Mouse (Mus musculus) activated CD4-positive, CD25-positive, alpha-beta regulatory T cell, adult 4 months (primary cell): ENCODE measurements around the gene Slc9a9. TPM values are rescaled to one million over a fixed set of nuclear protein-coding genes. Genes with fewer than 3 reads are reported as not detected.

Experiments
- ATAC-seq: one replicate; pipeline ENCODE4 v1.8.0; 2017
- polyA plus RNA-seq, 2 experiments: library from polyadenylated mRNA; unstranded; fragments of 100-300 nt; shearing (Covaris generic); gene quantifications; one replicate each; pipeline ENCODE4 v1.2.1; 2017

Slc9a9 gene
- polyA plus RNA-seq, 2 experiments from 2014 or later = 36.7 to 43.0 TPM

DNA sequence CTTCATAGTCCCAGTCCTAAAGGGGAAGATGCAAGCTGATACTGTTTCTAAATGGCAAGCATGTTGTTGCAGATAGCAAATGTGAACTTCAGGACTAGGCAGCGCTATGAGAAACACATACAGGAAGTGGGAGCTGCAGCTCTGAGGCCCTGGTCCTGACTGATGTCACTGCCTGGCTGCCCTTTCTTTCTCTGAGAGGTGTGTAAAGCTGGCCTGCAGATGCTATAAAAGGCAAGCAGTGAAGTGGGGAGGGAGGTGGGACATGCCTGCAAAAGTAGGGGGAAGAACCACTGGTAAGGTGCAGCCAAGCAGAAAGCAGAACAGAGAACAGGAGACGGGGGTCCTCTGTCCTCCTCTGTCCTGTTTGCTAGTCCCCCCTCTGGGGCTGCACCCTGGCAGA lies 285.9 kb downstream of the Slc9a9 start:
- ATAC-seq = peak; percentile 54

DNA sequence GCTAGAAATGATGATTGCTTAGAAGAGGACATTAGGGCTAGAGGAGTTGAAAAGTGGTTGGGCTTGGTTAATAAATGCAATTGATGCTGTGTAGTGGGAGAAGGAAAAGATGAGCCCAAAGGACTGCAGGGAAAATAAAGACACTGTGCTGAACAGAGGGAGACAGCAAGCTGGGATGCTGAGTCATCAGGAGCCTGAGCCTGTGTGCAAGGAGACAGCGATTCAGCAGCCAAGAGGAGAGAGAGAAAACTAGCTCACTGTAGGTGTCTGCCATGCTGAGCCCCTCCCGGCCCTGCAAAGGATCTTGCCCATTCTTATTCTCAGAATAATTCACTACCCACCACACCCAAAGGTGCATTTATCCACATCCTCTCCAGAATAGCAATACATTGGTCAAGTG lies 288.7 kb downstream of the Slc9a9 start:
- ATAC-seq = no peak

DNA sequence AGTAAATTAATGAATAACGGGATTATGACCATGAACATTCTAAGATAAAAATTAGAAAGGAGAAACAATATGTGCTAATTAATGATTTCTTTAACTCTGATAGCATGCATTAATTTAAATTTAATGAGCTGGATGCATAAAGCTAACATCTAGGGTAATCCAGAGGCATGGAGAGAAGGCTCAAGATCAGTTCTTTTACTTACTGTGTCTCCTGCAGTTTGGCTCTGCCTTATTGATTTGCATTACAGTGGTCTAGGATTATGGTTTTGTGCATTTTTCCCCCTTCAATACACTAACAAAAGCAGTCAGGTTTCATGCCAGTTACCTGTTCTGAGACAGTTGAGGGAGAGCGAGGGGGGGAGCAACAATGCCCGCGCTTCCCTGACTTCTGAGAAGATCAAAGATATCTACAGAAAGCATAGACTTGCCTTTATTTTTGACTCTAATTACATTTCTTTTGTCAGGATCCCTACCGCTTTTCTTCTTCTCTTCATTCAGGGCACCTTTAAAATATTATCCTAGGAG lies 298.9 kb downstream of the Slc9a9 start:
- ATAC-seq = no peak

DNA sequence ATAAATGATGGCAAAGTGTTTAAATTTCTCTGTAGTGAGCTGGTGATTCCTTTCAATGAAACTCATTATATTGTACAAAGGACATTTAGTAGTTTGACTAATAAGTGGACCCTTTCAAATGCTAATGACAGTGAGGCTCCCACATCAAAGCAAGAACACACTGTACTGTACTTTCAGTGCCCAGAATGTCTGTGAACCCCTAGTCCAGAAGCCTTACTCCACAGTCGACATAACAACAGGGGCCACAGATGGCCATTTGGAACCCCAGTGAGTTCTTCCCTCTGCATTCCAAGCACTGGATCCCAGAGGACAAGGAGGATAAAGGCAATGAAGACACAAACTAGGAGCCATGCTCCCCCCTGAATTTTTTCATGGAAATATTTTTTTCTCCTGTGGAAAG lies 299.4 kb downstream of the Slc9a9 start:
- ATAC-seq = no peak

DNA sequence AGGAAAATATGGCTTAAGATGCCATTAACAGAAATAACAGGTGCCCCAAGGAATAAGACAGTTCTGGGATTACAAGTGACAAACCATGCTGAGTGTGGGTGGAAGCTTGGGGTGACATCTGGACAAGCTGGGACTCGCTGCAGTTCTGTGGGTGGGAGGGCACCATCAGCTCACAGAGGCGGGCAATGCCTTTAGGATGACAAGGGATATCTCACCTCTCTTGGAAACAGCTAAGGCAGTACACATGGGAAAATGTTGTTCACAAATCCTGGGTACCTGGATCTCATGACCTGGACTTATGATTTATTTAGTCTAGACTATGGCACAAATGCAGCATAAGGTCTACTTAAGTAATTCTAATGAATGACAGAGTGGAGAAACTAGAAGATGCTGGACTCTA lies 302.3 kb downstream of the Slc9a9 start:
- ATAC-seq = no peak

DNA sequence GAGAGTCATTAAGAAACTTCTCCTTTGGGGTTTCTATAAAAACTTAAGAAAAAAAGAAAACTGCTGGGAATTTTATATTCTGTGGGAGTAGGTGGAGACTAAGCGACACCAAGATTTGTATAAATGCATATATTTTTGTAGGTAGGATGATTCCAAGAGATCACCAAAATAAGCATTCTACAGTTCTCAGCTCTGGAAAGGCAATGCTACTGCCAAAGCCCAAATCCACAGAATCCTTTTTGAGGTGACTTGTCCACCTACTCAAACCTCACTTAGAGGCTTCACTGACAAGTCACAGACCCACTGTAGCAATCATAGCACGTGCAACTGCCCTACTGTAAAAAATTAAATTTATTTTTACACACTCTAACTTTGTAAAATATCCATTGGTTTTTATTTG lies 303.0 kb downstream of the Slc9a9 start:
- no peak for ATAC-seq

DNA sequence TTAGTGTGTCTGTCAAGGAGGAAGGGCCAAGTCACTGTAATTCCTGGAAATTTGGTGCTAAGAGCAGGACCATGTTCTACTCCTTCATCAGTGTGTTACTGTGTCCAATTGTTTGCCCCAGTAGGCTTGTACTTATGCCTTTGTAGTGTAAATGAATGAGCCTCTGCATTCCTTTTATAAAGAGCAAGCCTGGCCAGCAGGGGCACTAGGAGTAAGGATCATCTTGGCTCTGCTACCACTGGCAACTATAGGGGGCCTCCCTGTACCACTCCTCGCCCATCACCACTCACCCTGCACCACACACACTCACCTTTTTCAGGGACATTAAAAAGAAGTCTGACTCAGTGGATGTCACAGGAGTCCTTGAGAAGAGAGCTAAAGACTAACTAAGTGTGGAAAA lies 306.5 kb downstream of the Slc9a9 start:
- ATAC-seq = no peak

DNA sequence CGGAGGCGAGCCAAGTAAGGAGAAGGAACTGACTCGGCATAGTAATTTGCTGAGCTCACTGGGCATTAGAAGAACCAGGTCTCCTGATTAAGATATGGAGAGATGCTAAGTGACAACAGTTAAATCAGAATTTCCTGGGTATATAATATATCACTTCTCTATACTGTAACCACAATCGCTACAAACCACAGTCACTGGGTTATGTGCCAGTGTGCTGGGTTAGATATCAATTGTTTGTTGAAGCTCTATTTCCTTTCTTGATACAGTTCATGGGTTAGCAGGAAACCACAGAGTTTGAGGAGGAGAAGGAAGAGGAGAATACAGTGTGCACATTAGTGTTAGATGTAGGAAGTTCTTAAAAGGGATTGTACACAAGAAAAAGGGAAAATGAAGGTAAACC lies 323.9 kb downstream of the Slc9a9 start:
- peak; percentile 54 for ATAC-seq

DNA sequence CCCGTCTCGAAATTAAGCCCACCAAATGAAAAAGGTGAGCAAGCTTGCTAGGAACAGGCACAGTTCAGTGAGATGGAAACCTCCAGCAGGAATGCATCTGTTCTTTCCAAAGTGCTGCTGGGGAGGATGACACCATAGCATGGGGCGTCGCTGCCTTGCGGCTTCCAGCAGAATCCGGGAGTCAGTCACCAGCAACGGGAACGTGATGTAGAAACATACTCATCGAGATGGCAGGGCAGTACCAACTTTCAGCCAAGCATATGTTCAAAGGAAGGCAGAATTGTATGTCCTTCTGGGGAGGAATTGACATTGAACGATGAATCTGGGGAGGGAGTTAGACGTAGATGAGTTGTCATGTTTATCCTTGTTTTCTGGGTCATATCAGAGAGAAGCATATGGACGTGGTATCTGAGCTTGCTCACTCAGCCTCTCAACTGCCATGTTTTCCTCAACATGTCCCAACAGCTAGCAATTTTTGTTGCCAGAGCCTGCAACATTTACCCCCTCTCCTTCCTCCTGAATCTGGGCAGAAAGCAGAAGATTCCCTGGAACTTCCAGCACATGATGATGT lies 350.5 kb downstream of the Slc9a9 start:
- no peak for ATAC-seq

DNA sequence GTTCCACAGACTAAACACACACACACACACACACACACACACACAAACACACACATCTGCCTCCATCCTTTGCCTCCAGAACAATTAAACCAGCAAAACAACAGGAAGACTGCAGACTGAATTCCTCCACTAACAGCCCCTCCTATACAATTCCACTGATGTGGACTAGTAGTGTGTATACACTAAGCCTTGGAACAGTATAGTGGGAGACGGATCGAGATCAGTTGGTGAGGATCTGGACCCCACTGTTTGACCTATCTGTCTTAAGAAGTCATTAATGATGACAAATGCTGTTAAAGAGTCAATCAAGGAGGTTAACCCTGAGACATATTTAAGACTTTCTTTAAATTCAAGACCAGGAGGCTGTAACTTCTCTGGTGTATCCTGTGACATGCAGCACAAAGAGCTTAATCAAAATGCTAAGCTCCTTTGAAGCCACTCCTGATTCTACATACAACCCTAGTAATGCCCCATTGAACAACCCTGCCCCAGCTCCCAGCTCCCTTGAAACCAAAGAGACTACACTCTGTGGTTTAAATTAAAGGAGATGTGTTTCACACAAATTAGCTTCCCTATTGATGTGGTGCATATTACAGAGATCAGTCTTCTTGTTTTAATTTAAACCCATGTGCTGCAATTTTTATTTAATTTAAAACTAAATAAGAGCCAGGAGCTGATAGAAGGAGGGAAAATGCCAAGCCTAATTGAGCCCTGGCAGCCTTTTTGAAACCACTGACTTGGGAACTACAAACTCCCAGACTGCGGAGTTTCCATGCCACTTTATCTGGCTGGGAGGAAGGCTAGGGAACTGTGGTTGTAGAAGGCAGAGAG lies 364.6 kb downstream of the Slc9a9 start:
- ATAC-seq = no peak

DNA sequence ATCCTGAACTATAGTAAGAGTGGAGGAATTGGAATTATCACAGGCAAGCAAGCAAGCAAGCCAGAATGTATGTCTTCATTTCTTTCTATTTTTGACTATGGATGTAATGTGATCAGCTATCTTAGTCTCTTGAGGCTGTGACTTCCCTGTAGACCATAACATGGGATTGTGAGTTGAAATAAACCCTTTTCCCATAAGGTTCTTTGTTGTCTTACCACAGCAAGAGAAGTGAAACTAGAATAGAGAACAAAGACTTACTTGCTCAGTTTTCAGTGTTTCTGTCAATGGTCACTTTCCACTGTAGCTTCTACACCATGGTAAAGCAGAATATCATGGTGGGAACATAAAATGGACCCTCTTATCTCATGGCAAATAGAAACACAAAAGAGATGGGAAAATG lies 366.5 kb downstream of the Slc9a9 start:
- no peak for ATAC-seq

DNA sequence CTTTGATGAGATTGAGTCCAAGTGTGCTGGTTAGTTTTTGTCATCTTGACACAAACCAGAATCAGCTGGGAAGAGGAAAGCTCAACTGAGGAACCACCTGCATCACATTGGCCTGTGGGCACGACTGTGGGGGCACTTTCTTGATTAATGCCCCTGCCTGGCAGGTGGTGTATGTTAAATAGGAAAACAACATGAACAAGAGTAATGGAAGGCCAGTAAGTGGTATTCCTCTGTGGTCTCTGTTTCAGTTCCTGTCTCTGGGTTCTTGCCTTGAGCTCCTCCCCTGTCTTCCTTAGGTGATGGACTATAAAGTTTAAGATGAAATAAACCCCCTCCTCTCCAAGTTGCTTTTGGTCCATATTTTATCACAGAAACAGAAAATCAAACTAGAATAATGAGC lies 372.7 kb downstream of the Slc9a9 start:
- no peak for ATAC-seq

DNA sequence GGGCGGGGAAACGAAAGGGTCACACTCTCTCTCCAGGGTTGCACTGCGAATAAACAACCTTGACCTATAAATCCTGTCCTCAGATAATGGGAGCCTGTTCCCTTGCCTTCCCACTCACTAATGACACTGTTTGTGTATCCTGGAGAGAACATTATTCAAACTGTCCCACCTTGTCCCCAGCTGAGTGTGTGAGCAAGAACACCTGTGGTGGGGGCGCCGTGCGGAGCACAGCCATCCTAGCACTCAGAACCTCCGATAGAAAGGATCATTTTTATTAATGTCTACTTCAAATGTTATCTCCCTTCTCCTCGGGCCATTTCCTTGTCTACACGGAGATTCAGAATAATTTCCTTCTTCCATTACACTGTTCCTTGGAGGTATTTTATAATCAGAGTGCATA lies 382.5 kb downstream of the Slc9a9 start:
- no peak for ATAC-seq

DNA sequence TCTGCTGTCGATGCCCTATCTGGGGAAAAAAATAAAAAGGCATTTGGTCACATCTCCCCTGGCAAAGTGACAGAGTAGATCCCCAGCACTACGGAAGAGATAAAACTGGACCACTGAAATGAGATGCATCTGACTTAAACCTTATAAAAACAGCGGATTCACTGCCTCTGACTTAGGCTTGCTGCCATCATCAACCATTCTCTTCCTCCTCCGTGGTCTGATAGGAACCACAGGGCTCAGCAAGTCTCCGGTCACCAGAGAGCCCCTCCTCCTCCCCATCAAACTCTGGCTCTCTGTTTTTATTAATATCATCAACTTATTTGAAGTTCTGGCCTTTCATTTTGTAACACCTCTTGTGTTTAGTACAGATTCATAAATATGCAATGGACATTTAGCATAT lies 383.5 kb downstream of the Slc9a9 start:
- ATAC-seq = no peak

DNA sequence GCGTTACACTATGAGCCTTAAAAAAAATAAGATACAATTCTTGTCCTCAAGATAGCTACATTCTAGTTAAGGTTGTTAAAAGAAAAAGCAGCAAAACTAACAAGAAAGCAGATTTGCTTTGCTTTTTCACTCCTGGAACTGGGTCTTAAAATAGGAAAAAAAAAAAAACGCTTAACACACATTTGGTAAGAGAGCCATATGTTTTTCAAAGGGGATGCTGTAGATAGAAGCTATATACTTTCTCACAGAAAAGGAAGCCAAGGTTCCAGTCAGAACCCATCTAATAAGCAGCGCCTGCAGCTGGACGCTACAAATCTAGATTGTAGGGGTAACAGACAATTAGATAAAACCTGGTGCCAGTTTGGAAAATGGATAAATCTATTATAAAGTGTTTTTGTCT lies 386.1 kb downstream of the Slc9a9 start:
- ATAC-seq = no peak

DNA sequence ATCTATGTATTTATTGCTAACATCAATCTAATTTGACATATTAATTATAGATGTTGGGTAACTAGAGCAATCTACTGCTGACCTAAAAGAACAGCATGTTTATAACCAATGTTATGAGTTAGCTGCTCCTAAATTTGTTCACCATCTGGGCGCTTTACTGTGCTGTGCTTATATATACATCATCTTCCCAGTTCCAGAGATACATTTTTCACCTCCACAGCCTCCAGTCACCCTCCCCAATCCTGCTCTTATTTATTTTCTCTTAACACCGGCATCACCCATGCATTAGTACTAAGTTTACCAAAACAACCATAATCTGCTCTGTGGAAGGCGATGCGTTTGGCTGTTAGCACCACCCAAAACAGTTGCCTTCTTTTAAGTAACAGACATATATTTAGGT lies 391.0 kb downstream of the Slc9a9 start:
- ATAC-seq = no peak

DNA sequence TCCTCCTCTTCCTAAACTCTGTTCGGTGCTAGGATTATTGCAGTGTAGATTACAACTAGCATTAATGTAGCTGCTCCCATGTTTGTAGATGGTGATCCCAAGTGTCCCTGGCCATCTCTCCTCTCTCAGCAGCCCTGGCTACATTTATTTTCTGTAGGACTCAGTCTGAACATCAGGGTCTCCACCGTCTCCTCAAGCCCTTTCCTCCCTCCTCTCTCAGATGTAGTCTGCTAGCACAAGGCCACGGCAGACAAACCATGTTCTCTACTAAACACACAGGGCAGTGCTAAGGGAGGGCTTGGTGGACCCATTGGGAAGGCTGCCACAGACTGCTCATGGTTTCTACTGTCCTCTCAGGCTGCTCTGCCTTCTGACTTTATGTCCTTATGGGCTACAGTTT lies 397.3 kb downstream of the Slc9a9 start:
- no peak for ATAC-seq

DNA sequence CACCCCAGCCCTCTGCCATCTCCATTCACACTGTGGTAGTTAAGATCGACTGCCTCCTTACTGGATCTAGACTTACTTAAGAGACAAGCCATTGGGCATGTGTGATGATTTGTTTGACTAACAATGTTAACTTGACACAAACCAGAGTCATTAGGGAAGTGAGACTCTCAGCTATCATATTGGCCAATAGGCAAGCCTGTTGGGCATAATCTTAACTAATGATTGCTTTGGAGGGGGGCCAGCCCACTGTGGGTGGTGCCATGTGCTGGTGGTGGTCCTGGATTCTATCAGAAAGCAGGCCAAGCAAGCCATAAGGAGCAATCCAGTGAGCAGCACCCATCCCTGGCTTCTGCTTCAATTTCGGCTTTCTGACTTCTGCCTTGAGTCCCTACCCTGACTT lies 398.8 kb downstream of the Slc9a9 start:
- ATAC-seq = no peak

DNA sequence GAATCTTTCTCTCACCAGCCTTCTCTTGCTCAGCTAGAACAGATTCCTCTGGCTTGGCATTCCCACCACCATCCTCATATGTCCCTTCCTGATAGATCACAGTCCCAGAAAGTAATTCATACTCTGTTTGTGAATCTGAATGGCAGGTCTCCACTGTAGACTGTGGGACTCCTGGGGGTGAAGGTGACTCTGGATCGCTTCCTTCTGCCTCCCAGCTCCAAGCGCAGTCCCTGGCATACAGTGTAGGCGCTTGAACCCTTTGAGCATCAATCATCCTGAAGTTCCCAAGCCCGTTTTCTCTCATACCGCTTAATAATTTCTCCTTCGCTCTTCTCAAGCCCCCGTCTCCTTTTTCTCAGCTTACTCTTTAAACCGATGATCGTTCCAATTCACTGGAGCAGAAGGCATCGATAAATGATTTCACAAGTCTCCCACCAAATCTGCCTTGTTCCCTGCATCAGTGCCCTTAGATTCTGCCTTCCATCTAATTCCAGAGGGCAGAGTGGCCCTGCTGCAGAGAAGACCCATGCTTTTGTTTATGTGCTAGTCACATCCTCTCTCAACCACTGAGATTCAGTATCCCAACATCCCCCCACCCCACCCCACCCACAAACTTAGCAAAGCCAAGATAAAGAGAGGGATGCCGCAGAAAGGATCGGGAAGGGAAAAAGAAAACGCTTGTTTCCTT lies 401.3 kb downstream of the Slc9a9 start:
- ATAC-seq = no peak

DNA sequence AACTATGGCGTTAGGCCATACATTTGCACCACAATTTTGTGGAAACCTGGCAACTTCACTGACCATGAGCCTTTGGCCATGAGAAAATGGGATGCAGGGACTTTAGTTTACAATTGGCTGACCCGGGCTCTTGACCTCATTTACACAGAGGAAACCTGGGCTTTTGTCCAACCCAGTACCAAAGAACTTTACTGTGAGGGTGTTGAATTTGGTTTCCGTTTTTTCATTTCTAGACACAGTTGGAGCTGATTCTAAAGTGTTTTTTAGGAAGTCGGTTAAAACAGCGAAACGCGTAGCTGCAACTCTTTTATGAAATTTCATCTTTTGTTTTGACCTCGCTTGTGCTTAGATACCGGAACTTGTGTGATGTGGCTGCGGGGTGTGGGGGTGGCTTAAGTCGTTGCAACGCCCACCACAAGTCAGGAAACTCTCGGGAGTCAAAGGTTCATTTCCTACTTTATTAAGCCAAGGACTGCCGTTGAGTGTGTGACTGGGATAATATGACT lies 402.8 kb downstream of the Slc9a9 start:
- peak; percentile 95 for ATAC-seq

DNA sequence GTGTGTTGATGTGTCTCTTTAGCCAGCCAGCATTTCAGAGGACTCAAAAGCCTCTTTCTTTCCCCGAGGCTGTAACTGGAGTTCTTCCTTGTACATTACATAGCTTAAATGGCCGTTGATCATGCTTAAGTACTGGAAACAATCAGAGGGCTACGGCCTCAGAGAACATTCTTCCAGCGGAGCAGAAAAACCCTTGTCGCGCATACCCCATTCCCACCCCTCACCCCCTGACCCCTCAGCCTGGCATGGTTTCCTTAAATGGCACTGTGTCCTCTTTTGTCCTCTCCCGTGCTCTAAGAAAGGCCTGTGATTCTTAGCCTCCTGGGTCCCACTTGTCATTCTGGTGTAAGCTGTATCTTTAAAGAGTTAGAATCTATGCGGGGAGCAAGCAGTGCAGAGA lies 404.0 kb downstream of the Slc9a9 start:
- ATAC-seq = no peak

DNA sequence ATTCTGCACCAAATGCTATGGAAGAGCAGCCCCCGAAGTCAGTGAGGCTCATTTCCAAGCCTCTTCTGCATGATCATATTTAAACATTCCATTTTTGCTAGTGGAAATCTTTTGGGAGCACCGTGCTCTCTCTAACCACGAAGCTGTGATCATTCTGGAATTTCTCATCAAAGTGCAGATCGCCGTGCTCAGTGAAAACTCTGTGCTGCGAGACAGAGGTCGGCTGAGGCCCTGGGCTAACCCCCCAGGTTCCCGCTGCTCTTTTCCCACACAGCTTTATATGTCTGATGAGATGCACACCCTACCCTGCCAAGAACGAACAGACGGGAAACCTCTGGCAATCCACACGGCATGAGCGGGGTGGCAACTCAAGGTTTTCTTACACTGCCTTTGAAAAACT lies 406.1 kb downstream of the Slc9a9 start:
- ATAC-seq = no peak

DNA sequence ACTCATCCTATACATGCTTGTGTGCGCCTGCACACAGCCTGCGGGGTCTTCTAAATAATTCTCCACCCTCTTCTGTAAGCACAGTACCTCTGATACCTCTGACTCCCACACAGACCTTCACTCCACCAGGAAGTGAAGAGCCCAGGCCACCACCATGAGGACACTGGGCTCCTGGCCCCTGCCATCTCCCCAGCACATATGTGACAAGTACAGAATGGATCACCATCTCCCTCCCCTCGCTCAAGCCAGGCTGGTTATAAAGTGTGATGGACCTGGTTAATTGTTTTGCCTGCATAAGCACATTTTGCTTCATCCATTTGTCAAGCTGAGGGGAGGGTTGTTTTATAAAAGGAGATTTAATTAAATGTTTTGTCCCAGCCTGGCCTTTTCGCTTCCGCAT lies 408.2 kb downstream of the Slc9a9 start:
- no peak for ATAC-seq

DNA sequence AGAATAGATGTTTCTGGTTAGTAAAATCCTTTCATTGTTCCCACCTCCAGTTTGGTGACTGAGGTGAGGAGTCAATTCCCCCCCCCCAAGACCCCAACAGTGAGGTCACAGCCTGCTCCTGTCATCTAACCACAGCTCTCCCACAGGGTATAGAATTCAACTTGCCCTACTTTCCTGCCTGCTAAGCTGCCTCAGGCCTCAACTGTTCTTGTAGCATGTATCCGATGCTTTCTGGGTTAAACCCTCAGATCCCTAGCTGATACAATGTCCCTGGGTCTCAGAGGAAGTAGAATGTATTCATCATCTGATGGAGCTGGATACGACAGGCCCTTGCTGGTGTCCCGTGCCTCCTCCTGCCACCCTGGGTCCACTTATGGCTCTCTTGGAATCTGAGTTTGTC lies 408.9 kb downstream of the Slc9a9 start:
- no peak for ATAC-seq
